Mouse (Mus musculus) natural killer cell, adult 2 months (primary cell): ENCODE data around the gene Rfx2.

Experiments used
- DNase-seq, 2 experiments: peaks; one replicate each; pipeline ENCODE4 v3.0.0; 2022; ENCODE audit warnings: low spot score in 2 of 2

Rfx2 gene

DNA sequence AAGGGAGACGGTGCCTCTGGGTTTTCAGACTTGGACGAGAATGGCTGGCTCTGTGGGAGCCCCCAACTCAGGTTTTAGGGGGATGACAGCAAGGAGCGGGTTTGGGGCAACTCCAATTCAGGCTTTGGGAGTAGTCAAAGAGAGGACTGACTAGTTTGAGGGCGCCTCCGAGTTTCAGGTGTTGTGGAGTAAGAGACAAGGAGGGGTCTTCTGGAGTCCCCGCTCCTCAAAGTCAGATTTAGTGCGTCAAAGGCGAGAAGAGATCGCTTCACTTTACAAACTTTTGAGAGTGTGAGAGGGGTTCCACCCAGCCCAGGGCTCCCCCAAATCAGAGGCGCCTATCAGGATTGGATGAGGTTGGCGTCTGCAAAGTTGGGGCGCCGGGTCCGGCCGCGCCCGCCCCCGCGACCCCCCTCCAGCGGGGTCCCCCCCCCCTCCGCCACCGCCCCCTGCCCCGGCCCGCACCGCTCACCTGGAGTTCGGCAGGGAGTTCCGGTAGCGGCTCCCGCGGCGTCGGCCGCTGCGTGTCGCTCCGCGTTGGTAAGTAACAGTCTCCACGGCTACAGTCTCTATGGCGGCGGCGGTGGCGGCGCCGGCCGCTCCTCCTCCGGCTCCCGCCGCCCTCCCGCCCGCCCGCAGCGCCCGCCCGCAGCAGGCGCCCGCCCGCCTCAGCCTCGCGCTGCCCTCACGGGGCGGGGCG is at the start of gene Rfx2:
Rfx2 (minus strand) TSS at position 603 of the 700 bp plus-strand sequence.
- no peak for DNase-seq

DNA sequence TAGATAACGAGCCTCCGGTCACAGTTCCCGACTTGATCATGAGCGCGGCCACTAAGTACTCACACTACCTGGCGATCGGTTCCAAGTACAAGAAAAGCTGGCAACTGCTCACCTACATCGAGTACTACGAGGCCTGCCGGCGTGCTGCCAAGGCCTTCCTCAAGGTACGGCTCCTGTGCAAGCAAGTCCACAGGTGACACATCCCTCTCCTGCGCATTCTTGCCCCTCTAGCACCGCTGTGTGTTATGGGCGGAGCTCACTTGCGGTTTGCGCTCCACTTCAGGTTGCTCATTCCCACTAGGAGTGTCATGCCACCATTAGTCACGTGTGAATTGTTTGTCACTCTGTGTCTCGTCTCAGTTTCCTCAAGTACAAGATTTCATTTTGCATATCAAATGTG is 46.6 kb upstream of the Rfx2 start:
- DNase-seq: no peak

DNA sequence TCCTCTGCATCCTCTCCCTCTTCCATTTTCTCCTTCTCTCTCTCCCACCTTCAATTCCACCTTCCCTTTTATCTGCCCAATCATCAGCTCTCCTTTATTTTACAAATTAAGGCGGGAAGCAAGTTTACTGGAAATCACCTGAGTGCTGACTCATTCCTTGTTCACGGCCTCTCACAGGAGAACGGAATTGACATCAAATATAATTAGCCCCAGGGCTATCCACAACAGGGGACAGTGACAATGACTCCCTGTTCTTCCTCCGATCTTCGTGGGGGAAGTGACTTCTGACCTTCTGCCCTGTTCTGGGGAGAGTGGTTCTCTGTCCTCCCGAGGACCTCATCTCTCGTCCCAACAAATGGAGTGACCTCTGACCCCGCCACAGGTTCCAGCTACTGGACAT is 46.2 kb upstream of the Rfx2 start:
- no peak for DNase-seq

DNA sequence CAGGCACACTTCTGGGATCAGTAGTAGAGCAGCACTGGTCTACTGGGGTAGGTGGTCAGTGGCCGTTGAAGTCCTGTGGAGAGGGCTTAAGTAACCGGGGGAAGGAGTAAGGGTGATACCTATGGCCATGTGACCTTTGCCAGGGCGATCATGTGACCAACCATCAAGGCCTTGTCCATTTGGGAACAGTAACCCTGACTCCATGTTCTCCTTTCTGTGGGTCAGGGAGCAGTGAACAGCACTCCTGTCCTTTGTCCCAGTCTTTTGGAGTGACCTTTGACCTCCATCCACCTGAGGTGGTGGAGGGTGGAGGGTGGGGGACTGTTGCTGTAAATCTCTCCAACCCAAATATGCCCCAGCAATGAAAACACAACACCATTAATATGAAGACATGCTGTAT is 45.7 kb upstream of the Rfx2 start:
- no peak for DNase-seq

DNA sequence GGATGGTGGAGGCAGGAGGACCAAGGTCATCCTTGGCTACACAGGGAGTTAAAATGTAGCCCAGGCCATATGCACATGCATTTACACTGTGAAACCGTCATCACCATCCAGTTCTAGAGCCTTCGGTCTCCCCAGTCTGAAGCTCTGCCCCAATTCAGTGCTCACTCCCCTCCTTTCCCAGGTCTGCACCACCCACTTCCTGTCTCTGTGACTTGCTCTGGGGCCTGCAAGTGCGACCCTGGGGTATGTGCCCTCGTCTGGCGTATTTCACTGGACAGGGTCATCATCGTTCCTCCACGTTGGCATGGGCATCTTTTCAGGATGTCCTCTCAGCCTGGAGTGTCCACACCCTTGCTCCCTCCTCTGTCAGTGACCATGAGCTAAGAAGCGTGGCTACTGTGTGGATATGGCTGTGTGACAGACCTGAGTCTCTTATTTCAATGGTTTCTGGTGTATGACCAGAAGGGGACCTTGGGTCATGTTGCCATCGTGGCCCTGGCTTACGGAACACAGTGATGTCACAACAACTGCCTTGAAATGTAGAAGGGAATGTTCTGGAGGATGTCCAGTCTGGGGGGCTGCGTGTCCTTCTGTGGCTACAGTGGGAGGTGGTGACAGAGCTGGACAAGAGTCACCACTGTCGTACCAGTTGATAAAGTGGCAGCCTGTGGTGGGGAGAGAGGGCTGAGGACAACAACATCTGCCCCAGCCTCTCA is 44.3 kb upstream of the Rfx2 start, which contains the start of gene 1700061G19Rik:
1700061G19Rik (plus strand) TSS at position 542 of the 716 bp plus-strand sequence.
- DNase-seq: no peak

DNA sequence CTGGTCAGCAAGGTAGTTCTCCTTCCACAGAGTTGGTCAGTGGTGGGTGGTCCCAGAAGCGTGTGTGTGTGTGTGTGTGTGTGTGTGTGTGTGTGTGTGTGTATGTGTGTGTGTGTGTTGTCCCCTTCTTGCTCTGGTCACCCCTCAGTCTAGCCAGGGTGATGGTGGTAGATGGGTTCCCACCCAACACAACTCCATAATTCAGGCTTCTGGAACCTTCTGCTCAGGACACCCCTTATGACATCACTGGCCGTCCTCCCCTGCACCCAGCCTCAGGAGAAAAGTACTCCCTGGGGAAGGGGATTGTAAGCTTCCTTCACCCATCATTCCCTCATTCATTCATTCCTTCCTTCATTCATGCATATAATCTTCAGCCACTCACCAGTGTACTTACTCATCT is 43.4 kb upstream of the Rfx2 start, which contains the start of gene Acsbg2:
Acsbg2 (minus strand) TSS at position 211 of the 400 bp plus-strand sequence.
- DNase-seq: no peak

DNA sequence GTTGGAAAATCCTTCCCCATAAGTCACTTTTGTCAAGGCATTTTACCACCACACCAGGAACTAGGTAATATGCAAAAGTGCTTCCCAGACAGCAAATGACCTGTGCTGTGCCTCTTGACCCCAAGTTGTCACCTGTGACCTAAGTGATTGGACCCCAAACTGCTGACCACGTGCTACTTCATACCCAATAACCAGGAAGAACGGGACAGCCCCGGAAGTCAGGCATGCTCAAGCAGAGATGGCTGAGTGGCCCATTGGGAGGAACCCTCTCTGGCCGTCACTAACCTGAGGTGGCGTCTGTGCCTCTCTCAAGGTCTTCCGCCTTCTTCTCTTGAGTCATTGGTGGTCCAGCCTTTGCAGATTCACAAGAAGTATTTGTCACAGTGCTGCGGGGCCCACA is 41.7 kb upstream of the Rfx2 start:
- no peak for DNase-seq

DNA sequence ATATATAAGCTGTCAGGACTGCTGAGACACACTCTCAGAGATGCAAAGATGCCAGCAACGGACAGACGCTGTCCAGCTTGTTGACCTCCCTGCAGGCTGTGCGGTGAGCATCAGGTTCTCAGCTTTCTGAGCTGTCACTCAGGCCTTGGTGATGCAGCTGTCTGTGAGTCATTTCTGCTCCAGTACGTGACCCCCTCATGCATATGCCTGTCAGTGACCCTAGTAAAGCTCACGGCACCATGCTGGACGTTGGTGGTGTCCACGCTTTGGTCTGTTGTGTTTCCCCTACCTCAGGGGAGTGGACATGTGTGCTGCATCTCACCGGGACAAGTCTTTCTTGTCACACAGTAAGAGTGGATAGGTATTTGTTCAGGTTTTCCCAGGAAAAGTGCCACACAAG is 41.0 kb upstream of the Rfx2 start:
- no peak for DNase-seq

DNA sequence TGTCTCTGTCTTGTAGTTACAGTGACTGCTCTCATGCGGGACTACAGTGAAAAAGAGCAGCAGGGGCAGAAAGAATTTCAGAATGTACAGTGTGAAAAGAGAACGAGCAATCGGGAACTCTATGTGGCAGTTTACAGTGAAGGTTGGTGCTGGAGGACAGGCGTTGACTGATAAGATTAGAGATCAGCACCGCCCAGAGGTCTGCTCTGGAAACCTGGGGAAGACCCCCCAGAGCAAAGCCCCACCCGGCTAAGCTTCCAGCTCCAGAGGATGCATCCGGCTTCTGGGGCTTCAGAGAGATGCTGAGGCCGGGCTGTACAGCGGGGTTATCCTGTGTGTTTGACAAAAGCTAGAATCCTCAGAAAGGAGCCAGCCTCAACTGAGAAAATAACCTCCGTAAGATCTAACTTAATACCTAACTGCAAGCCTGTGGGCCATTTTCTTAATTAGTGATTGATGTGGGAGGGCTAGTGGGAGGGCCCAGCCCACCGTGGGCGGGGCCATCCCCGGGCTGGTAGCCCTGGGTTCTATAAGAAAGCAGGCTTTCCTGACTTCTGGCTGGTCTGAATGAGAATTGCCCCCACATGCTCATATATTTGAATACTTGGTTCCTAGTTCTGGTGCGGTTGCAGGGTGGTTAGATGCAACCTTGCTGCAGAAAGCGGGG is 39.6 kb upstream of the Rfx2 start:
- DNase-seq: no peak

DNA sequence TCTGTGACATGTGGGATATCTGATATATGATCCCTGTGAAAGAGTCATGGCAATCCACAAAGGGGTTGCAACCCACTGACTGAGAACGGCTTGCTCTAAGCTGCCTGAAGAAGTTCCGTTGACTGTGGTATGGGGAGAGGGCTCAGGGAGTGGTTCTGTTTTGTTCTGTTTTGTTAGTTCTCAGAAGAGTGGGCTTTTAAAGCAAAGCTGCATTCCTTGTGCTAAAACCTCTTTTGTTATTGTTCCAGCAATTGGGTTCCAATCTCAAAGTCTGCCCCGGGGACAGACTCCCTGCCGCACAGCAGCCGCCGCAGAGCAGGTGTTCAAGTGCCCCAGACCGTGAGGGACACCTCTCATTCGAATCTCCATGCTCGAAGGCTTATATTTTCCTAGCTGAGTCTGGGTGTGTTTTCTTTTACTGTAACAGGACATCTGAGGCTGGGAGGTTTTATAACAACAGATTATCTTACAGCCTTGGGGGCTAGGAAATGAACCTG is 38.7 kb upstream of the Rfx2 start:
- no peak for DNase-seq

DNA sequence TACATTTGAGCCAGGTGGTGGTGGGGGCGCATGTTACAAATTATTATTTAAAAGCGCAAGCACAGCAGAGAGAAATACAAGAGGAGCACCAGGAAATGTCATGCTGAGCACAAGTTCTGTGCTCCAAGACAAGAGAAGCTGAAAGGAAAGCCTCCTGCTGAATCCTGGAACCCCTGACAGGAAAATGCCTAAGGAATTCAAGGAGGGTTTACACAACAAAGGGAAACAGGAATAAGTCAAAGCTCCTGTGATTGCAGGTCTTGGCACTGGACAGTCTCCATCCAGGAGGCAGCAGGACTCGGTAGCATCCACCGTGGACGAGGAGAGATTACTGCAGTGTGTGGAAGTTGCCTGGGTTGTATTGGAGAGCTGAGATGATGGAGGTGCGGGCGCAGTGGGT is 35.3 kb upstream of the Rfx2 start:
- DNase-seq: no peak

DNA sequence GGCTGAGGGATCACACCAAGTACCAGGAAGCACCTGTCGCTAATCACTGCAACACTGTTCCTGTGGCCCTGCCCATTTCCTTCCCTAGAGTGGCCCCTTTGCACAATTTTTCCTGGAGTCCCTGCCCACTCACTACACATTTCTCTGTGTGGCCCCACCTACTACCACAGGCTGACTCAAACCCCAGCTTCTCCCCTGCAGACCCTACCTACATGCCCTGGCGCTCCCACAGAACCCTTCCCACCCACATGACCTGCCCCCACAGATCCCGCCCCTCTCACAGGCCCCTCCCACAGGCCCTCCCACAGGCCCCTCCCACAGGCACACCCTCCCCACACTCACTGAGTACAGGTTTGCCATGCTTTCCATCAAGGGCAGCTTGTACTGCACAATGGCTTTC is 30.4 kb upstream of the Rfx2 start:
- DNase-seq: no peak

DNA sequence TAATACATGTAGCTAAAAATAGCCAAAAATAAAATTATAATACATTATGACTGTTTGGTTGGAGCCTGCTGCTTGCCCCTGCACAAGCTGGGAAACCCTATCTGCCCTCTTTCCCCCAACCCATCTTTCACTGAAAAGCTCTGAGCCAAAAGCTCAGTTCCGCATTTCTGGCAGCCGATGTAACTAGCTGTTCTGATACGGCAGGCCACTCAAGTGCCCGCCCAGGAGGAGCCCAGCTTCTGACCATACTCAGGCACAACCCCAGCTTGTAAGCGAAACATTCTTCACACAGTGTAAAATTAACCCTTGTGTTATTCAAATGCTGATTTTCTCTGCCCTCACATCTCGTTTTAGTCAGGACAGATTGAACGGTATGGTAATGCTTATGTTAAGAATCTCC is 28.1 kb upstream of the Rfx2 start:
- no peak for DNase-seq

DNA sequence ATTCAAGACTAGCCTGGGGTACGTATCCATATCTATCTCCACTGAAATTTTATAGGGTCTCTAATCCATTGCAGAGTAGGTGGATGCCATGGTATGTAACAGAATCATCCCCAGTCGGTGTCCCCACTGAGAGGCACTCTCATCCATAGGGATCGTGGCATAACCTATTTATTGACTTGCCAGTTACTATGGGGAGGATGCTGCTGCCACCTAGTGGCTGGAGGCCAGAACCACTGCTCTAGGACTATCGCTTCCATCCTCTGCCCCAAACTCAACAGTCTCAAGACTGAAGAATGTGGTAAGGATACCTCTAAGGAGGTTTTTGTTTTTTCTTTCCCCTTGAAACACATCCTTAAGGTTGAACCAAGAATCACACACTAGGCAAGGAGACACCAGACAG is 27.4 kb upstream of the Rfx2 start:
- DNase-seq: peak; percentile 48 to 71

DNA sequence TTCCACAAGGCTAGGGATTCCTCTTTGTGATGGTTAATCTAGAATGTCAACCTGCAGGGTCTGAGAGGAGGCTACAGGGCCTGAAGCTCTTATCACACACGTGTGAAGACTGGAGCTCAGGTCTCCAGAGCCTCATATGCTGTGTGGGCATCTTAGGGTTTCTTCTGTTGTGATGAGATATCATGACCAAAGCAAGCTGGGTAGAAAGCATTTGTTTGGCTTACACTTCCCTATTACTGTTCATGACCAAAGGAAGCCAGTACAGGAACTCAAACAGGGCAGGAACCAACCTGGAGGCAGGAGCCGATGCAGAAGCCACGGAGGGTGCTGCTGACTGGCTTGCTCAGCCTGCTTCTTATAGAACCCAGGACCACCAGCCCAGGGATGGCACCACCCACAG is 24.6 kb upstream of the Rfx2 start:
- DNase-seq: no peak

DNA sequence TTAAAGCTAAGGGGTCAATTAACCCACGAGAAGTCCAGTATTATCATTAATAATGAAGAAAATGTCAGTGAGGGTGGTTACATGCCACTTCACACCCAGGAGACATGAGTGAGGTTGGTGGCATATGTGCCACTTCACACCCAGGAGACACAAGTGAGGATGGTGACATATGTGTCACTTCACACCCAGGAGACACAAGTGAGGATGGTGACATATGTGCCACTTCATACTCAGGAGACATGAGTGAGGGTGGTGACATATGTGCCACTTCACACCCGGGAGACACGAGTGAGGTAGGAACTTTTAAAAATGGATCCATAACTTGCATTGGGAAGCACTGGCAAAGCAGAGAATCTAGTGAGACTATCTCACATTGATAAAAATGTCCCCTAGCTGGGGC is 20.4 kb upstream of the Rfx2 start:
- no peak for DNase-seq

DNA sequence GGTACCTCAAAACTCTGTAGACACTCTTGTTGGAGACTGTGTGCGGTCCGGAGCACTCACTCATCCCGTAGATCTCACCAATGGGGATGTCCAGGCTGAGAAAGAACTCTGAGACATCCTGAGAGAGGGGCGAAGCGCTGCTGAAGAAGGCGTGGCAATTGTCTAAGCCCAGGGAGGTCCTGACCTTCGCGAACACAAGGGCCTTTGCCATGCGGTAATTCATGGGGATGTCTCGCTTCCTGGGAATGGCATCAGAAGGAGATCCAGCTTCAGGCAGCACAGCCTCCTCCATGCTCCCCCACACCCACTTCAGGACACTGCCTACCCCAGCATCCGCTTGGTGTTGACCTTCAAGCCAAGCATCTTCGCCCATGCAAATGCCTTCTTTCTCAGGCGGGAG is 18.9 kb upstream of the Rfx2 start:
- no peak for DNase-seq

DNA sequence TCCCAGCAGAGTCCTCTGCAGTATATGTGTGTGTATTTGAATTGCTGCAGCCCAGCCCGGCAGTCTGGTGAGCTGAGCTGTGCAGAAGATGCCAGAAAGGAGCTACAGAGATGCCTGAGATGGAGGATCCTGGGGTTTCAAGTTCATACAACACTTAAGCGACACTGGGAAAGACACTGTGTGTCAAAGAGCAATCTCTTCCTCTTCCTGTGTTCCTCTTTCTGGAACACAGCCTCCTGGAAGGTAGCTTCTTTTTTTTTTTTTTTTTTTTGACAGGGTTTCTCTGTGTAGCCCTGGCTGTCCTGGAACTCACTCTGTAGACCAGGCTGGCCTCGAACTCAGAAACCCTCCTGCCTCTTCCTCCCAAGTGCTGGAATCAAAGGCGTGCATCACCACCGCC is 18.0 kb upstream of the Rfx2 start:
- DNase-seq: no peak

DNA sequence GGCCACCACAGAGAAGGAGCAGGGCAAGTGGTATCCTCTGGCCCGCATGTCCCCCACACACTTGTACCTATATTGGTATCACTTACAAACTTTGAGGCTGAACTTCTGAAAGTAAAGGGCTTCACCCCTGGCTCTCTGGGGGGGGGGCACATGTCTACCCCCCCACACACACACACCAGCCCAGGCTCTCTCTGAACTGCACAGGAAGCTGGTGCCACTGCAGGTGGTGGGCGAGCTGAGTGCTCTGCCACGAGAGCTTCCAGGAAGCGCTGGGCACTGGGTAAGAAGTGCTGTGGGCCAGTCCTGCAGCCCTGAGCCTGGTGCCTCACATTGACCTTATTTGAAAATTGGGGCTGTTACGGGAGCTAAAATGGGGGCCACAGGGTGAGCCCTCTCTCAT is 12.9 kb upstream of the Rfx2 start:
- no peak for DNase-seq

DNA sequence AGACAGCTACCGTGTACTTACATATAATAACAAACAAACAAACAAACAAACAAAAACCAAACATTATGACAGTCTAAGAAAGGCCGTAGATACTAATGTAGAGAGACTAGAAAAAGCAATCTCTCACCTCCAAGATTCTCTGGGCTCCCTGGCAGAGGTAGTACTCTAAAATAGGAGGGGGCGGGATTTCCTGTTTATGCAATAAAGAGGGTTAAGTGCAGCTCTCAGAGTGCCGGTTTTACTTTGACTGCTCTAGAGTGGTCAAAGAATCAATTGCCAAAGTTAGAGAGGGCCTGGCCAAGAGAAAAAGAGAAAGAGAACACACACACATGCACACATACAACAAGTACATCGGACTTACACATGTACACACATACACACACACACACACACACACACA is 11.4 kb upstream of the Rfx2 start:
- DNase-seq: no peak

DNA sequence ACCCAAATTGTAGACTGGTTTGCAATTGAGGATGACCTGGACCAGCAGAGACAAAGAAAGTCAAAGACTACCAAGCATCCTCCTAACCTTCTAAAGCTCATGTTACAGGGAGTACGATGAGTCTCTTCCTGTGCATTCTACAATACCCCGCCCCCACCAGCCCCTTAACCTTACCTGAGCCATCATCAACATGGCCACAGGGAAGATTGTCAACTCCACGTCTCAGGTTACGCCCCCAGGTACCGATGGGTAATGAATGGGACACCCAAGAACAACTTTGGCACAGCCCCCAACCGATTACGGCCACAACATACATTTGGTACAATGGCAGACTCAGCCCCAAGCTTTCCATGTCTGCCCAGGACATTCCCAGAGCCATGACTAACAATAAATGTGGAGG is 9.7 kb upstream of the Rfx2 start:
- no peak for DNase-seq

DNA sequence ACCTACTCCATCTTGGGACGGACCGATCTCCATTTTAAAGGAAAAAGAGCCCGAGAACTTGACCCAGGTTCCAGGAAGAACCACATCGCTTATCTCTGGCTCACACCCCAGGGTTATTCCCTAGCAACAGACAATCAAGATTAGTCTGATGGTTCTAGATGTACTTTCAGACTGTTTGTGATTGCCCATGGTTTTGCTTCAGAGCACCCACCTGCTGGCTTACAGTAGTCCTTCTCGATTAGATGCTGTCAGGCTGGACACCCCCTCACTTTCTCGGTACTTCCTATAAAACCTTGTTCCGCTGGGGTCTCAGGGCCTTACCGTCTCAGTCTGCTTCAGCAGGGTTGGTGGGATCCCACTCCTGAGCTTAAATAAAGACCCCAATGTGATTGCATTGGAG is 5.5 kb upstream of the Rfx2 start:
- no peak for DNase-seq

DNA sequence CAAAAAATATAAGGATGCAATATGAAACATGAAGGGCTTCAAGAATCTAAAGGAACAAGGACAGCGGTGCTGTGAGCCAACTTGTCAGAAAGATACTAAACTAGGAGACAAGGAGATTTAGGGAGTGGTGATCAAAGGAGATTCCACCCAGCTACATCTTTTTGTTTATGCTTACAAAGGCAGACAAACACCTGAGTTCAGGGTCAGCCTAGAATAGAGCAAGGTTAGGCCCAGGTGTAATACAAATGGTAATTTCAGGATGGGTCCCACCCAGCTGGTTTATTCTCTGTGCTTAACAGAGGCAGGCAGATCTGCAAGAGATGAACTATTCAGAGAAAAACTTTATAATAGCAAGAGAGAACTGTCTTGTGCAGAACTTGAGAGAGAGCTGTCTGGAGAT is 2.6 kb upstream of the Rfx2 start:
- no peak for DNase-seq
